Mouse (Mus musculus) spleen, adult 2 months (tissue): ENCODE data around the gene AL607142.1.

Experiments used
- CTCF ChIP-seq: fragments of 200-500 bp; IDR thresholded peaks from 2 replicates; pipeline ENCODE4 v1.5.1; 2011; ENCODE audit warnings: mild to moderate bottlenecking, inconsistent platforms; ENCODE audit not compliant: insufficient read depth, insufficient read length, insufficient replicate concordance; ENCODE audit errors: extremely low read depth
- POLR2A ChIP-seq: fragments of 200-500 bp; IDR thresholded peaks from 2 replicates; pipeline ENCODE4 v1.6.1; 2011; ENCODE audit warnings: low read depth, low read length, inconsistent platforms

GRCm38 (mm10) chr4:120049857-120050256 is 14.9 kb upstream of the AL607142.1 start:
- no peak for TF ChIP-seq POLR2A
- no peak for TF ChIP-seq CTCF
